Mouse (Mus musculus) gastrocnemius, adult 18-20 months (tissue): ENCODE measurements around the gene 1700001C19Rik. TPM values are rescaled to one million over a fixed set of nuclear protein-coding genes. Genes with fewer than 3 reads are reported as not detected.
A peak's percentile ranks its signal among the peaks of the same experiment; 100 is the strongest.
"Not testable (repeated sequence)": the region's sequence is repeated elsewhere in the genome, so short reads cannot be mapped to it uniquely, and the experiment has no call there.

Experiments
- DNase-seq: peaks from one replicate; pipeline ENCODE4 v3.0.0; 2021; ENCODE audit warnings: low spot score
- total RNA-seq, 2 experiments: library from RNA; stranded (reverse); gene quantifications; 2 replicates each; pipeline ENCODE4 v1.2.3; 2021

1700001C19Rik gene
- total RNA-seq, 2 experiments from 2014 or later: not detected

GRCm38 (mm10) chr17:47438611-47439010, 1.4 kb upstream of the 1700001C19Rik start:
- DNase-seq: no peak

GRCm38 (mm10) chr17:47436156-47436906, 845 bp downstream of the 1700001C19Rik start, which contains the start of gene AI661453:
AI661453 (plus strand) TSS chr17:47436615.
- DNase-seq: no peak

GRCm38 (mm10) chr17:47430815-47431214, 6.4 kb downstream of the 1700001C19Rik start:
- no peak for DNase-seq

DNA sequence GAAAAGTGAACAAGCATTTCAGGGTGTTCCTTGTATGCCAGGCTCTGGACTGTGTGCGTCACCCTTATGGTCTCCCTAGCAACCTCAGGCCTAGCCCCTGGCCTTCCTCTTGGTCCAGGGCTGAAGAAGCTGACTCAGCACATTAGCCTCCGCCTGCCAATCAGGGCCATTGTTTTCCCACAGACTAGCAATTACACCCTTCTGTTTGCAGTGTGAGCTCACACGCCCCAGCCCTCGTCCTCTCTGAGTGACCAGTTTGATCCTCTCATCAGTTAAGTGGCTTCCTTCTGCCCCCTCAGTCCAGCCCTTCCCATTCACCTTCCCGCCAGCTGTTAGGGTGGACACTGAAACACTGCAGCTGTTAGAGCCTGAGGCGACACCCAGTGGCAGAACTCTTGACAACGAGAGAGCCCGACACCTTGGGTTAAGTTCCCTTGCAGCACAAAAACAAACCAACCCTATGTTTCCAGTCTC, 8.3 kb downstream of the 1700001C19Rik start:
- DNase-seq: no peak

DNA sequence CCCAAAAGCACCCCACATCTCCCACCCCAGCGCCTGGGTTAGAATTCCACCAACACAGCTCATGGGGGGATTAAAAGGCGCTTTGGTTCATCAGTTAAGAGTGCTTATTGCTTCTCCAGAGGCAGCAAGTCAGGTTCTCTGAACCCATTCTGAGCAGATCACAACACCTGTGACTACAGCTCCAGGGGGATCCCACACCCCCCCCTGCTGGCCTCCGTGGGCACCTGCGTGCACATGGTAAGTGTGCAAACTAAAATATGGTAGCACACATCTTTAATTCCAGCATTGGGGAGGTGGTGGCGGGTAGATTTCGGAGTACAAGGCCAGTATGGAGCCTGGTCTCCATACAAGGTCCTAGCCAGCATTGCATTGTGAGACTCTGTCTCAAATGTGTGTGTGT, 9.9 kb downstream of the 1700001C19Rik start:
- no peak for DNase-seq

DNA sequence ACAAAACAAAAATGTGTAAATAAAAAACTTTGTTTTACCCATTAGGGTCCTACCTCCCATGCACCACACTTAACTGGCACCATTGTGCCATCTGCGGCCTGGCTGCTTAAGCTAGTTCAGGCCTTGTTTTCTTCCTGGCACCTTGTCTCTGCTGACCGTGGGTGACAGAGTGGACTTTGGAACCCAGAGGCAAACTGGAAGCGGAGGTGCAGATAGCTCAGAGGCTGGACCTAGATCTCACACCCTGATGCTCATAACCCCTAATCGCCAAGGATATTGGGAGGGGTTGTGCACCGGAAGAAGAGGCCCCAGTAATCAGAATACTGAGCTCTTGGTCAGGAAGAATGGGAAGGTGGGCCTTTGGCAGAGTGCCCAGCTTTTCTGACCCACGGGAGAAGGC, 13.0 kb downstream of the 1700001C19Rik start:
- DNase-seq: no peak

GRCm38 (mm10) chr17:47422616-47423015, 14.6 kb downstream of the 1700001C19Rik start:
- DNase-seq: not testable (repeated sequence)

DNA sequence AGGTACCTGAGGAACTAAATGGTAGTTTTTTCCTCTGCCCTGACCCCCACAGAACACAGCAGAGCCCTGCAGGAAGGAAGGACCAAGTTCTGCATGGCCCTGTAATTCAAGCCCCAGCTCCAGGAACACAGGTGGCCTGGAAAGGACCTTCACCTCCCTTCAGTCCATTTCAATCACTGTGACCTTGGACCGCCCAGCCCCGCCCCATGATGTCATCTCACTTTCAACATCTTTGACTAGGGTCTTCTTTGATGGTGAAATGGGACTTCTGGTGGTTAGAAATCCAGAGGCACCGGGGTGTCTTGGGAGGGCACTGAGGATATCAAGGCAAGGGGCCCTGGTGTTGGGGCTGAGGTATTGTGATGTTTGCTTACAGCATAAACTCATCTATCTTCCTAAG, 15.6 kb downstream of the 1700001C19Rik start:
- no peak for DNase-seq

DNA sequence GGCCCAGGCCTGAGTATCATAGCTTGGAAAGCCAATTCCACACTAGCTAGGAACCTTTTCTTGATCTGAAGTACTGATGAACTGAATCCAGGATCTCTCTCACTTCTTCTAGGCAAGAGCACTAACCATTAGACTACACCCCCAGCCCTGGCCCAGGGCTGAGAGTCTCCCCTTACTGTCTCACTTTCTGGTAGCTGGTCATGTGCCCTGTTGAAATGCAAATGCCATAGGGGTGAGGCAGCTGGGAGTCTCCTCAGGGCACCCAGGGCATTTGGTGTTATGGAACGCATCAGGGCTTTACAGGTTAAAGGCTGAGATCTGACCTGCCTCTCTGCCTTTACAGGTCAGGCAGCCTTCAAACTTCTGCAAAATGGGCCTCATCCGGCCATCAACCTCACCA, 17.0 kb downstream of the 1700001C19Rik start:
- no peak for DNase-seq

GRCm38 (mm10) chr17:47409897-47410861, 27.0 kb downstream of the 1700001C19Rik start:
- peak; percentile 7 for DNase-seq

DNA sequence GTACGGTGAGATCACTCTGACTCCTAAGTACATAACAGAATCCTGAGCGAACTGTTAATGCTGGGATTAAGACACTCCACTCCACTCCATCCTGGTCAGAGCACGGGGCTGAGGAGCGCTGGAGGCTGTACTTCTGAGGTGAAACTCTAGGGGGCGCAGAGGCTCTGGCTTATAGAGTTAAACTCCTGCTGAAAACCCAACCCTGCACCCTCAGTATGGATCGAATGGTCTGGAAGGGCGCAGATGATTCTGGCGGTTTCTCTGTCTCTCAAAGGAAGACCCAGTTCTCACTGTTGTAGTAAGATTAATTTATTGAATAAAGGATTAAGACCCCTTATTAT, 28.6 kb downstream of the 1700001C19Rik start:
- DNase-seq: peak; percentile 37

DNA sequence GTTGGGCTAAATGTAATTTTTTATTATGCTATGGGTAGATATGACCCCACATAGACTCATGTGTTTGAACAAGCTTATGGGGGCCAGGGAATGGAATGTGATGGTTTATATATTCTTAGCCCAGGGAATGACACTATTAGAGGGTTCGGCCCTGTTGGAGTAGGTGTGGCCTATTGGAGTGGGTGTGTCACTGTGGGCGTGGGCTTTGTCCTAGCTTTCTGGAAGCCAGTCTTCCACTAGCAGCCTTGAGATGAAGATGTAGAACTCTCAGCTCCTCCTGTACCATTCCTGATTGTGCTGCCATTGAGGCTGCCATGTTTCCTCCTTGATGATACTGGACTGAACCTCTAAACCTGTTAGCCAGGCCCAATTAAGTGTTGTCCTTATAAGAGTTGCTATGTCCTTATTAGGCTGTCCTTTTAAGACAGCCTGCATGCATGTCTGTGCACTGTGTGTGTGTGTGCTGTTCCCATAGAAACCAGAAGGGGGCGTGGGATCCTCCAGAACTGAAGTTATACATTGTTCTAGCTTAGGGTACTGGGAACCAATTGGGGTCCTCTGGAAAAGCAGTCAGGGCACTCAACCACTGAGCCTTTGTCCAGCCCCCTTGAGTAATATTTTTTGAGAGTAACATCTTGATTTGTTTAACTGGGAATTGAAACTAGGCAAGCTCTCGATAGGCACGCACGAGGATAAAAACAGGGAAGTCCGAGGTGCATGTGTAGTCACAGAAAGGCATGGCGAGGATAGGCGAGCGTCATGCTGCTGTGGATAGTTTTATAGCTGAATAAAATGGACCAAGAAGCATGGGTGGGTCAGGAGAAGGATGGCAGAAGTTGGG, 29.2 kb downstream of the 1700001C19Rik start:
- no peak for DNase-seq

GRCm38 (mm10) chr17:47400451-47400850, 36.7 kb downstream of the 1700001C19Rik start, which contains the start of gene Guca1a:
Guca1a (minus strand) TSS chr17:47400584.
- no peak for DNase-seq

DNA sequence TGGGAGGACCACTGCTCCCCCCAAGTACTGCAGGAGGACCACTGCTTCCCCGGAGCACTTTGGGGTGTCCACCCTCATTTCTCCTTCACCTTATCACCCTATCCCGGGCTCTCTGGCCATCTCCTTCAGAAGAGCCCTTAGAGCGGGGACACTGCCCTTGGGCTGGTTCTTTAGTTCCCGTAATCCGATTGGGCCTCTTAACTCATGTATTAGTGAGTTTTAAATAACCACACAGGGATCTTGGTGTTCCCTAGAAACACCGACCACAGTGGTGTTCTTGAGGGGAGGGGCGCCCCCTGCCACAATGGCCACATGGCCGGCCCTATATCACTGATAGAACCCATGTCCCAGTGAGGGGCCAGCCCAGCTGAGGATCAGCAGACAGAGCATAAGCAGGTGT, 38.1 kb downstream of the 1700001C19Rik start:
- no peak for DNase-seq

GRCm38 (mm10) chr17:47395376-47395913, 41.7 kb downstream of the 1700001C19Rik start:
- DNase-seq: peak; percentile 27

DNA sequence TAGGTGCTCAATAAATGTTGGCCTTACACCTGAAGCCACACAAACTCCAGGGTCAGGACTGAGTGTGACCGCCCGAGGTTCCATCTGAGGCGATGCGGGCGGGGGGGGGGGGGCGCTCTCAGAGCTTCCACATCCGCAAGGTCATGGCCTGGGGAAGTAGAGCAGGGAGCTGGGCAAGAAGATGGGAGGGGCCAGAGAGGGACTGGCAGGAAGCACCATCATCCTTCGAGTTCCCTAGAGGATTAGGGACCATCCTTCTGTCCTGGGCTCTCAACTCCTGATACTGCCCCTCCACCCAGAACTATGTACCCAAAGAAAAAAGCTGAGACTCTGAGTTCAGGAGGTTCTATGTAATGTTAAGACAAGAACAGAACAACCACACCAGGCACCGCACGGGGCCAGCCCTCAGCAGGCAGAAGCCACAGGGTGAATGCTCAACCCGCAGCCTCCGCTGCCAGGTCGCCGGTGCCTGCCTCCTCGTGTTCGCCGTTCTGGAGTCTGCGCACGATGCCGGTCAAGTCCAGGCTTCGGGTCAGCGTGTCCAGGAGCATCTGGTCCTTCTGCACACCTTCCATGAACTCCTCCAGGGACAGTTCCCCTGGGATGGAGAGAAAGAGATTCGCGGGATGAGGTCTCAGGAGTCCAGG, 42.8 kb downstream of the 1700001C19Rik start:
- DNase-seq: no peak

DNA sequence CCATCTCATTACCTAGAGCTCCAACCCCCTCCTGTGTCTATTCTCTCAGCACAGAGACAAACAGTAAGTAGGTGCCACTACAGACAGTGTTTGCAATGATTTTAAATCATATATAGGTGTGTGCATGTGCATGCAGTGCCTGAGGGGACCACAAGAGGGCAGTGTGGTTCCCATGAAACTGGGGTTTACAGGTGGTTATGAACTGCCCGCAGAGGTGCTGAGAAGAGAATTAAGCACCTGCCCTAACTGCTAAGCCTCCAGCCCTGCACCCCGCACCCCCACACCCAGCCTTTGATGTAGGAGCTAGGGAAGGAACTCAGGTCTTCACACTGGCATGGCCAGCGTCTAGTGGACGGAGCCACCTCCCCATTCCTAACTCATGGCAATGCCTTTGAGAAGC, 50.5 kb downstream of the 1700001C19Rik start:
- DNase-seq: peak; percentile 15

GRCm38 (mm10) chr17:47385145-47385544, 52.0 kb downstream of the 1700001C19Rik start, which contains the start of gene Guca1b:
Guca1b (plus strand) TSS chr17:47385393.
- DNase-seq: no peak

GRCm38 (mm10) chr17:47384064-47384463, 53.1 kb downstream of the 1700001C19Rik start:
- no peak for DNase-seq

DNA sequence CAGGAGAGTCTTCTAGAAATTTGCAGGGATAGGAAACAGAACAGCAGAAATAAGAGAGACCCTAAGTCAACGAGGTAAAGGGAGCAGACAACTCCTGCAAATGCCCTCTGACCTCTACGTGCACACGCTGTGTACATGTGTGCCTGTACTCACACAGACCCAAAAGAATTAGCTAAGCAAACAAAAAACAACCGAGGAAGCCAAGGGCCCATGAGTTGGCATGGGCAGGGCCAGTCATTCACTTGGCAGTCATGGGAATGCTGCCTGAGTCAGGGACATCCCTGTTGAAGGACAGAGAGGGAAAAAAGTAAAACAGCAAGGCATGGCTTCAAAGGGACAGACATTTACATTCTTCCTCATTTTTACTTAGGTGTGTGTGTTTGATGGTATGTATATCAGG, 53.9 kb downstream of the 1700001C19Rik start:
- no peak for DNase-seq
